Mouse (Mus musculus) ES-E14 (cell line): Measurements from ENCODE around the gene Tmem50a. TPM values are rescaled to one million over a fixed set of nuclear protein-coding genes. Genes with fewer than 3 reads are reported as not detected.

ENCODE experiments used
- DNase-seq: peaks from one replicate; pipeline ENCODE4 v3.0.0-alpha.2; 2013; ENCODE audit warnings: low read depth, low spot score
- H3K27ac ChIP-seq: 2 replicates; pipeline ENCODE4 v1.5.1; 2012; ENCODE audit warnings: low read depth, mild to moderate bottlenecking, low read length, moderate library complexity, mixed read lengths; ENCODE audit not compliant: poor library complexity, insufficient read depth, severe bottlenecking
- H3K36me3 ChIP-seq: 2 replicates; pipeline ENCODE4 v1.6.1; 2012; ENCODE audit warnings: mild to moderate bottlenecking, low read length, moderate library complexity, mixed read lengths; ENCODE audit not compliant: control insufficient read depth, poor library complexity, insufficient read depth, severe bottlenecking
- H3K4me1 ChIP-seq, 2 experiments: fragments of 150-350 bp in 1 of 2; sonication (generic) in 1 of 2; 2 replicates each; pipeline ENCODE4 v1.6.1; 2012; ENCODE audit warnings: low read length in 2 of 2, mild to moderate bottlenecking in 1 of 2, mixed read lengths in 1 of 2; ENCODE audit not compliant: control insufficient read depth in 2 of 2, insufficient read depth in 2 of 2, poor library complexity in 1 of 2
- H3K4me3 ChIP-seq, 2 experiments: fragments of 150-350 bp in 1 of 2; sonication (generic) in 1 of 2; 2 replicates each; pipeline ENCODE4 v1.5.1; 2012; ENCODE audit warnings: low read length in 2 of 2, low read depth in 1 of 2, mild to moderate bottlenecking in 1 of 2, mixed read lengths in 1 of 2; ENCODE audit not compliant: insufficient read depth in 1 of 2, poor library complexity in 1 of 2, severe bottlenecking in 1 of 2
- H3K9ac ChIP-seq: 2 replicates; pipeline ENCODE4 v1.6.1; 2012; ENCODE audit warnings: low read depth, mild to moderate bottlenecking, low read length, mixed read lengths; ENCODE audit not compliant: poor library complexity, insufficient read depth, severe bottlenecking
- H3K9me3 ChIP-seq: fragments of 150-350 bp; sonication (generic); 2 replicates; pipeline ENCODE4 v1.6.1; 2012; ENCODE audit warnings: low read depth, mild to moderate bottlenecking, low read length; ENCODE audit not compliant: control insufficient read depth, insufficient read depth
- CHD2 ChIP-seq: IDR thresholded peaks from 2 replicates; pipeline ENCODE4 v1.6.1; 2014; ENCODE audit warnings: mild to moderate bottlenecking, low read depth, low read length, inconsistent platforms
- HCFC1 ChIP-seq: IDR thresholded peaks from 2 replicates; pipeline ENCODE4 v1.6.1; 2012; ENCODE audit warnings: low read length, inconsistent platforms, borderline replicate concordance; ENCODE audit not compliant: insufficient read depth
- MAFK ChIP-seq: IDR thresholded peaks from 2 replicates; pipeline ENCODE4 v1.6.1; 2014; ENCODE audit warnings: mild to moderate bottlenecking, low read depth, low read length, inconsistent platforms; ENCODE audit not compliant: insufficient read depth
- ZC3H11A ChIP-seq: IDR thresholded peaks from 2 replicates; pipeline ENCODE4 v1.6.1; 2012; ENCODE audit warnings: low read depth, mild to moderate bottlenecking, inconsistent platforms, low read length, borderline replicate concordance
- ZNF384 ChIP-seq: IDR thresholded peaks from 2 replicates; pipeline ENCODE4 v1.6.1; 2012; ENCODE audit warnings: low read depth, low read length, inconsistent platforms
- in situ Hi-C, 2 experiments: fragments of 600-800 bp; cut with MboI; formaldehyde crosslinking; loops; one replicate each; pipeline ENCODE4 v1.15.1; 2025; ENCODE audit warnings: low sequenced_read_pairs in 2 of 2, inconsistent platforms in 1 of 2; ENCODE audit not compliant: unreplicated experiment in 2 of 2
- total RNA-seq: library from RNA; depleted of rRNA; stranded (reverse); fragments of 300-350 nt; gene quantifications from 2 replicates; pipeline ENCODE4 v1.2.3, GENCODE M21; 2012

The Tmem50a gene
- total RNA-seq, 1 experiment = 118 TPM

GRCm38 (mm10) chr4:134865340-134865739, 49.5 kb downstream of the Tmem50a start:
- TF ChIP-seq ZC3H11A (no peak), CHD2 (no peak), ZNF384 (no peak), MAFK (no peak)
- H3K27ac ChIP-seq = no peak overlapping the region
- no peaks in the 10 kb centered on the region for H3K36me3 ChIP-seq
- DNase-seq = no peak
- no peak overlapping the region for H3K4me3 ChIP-seq
- in situ Hi-C loops = no loop called here
- H3K4me1 ChIP-seq = peaks cover 2 to 40% of the 10 kb centered on the region in 2 experiments; a peak in 2 of 4 replicates
- H3K9ac ChIP-seq = no peak overlapping the region
- H3K9me3 ChIP-seq = no peaks in the 10 kb centered on the region

- DNase-seq = no peak
- in situ Hi-C loops = no loop called here
- H3K9me3 ChIP-seq = no peaks in the 10 kb centered on the region
- peaks cover 2 to 32% of the 10 kb centered on the region in 2 experiments; a peak in 2 of 4 replicates for H3K4me1 ChIP-seq
- H3K4me3 ChIP-seq = peak within 1 kb of the TSS; percentile 2 to 11; a peak in 2 of 4 replicates
- no peak within 1 kb of the TSS for H3K9ac ChIP-seq
- TF ChIP-seq MAFK (no peak), ZNF384 (no peak), HCFC1 (no peak), ZC3H11A (no peak), CHD2 (no peak)
- H3K36me3 ChIP-seq = no peaks in the 10 kb centered on the region
- no peak within 1 kb of the TSS for H3K27ac ChIP-seq
These were observed 50.7 kb downstream of the Tmem50a start, which contains the start of gene Rhd for GRCm38 (mm10) chr4:134863937-134864729. TSS of gene Rhd (plus strand) at chr4:134864536.

GRCm38 (mm10) chr4:134862996-134863395, 51.8 kb downstream of the Tmem50a start:
- peaks cover 2 to 21% of the 10 kb centered on the region in 2 experiments; a peak in 2 of 4 replicates for H3K4me1 ChIP-seq
- no peaks in the 10 kb centered on the region for H3K9me3 ChIP-seq
- H3K36me3 ChIP-seq = no peaks in the 10 kb centered on the region
- no peak for TF ChIP-seq MAFK
- TF ChIP-seq CHD2 = no peak
- TF ChIP-seq HCFC1 = no peak
- TF ChIP-seq ZNF384 = no peak
- no peak for TF ChIP-seq ZC3H11A
- no peak overlapping the region for H3K9ac ChIP-seq
- H3K27ac ChIP-seq = no peak overlapping the region
- in situ Hi-C loops = no loop called here
- no peak overlapping the region for H3K4me3 ChIP-seq
- no peak for DNase-seq

- Histone ChIP-seq H3K9ac (no peak overlapping the region), H3K4me3 (no peak overlapping the region), H3K4me1 (peaks cover 0 to 21% of the 10 kb centered on the region in 2 experiments; a peak in 2 of 4 replicates), H3K36me3 (no peaks in the 10 kb centered on the region), H3K27ac (no peak overlapping the region), H3K9me3 (no peaks in the 10 kb centered on the region)
- in situ Hi-C loops = no loop called here
- DNase-seq = no peak
- TF ChIP-seq ZNF384 (no peak), HCFC1 (no peak), CHD2 (no peak), MAFK (no peak), ZC3H11A (no peak)
These were observed 52.9 kb downstream of the Tmem50a start for GRCm38 (mm10) chr4:134861884-134862283.
